Mouse (Mus musculus): ENCODE measurements around the gene Myh1. TPM values are rescaled to one million over a fixed set of nuclear protein-coding genes. Genes with fewer than 3 reads are reported as not detected.

Gene Myh1
- 0.14 TPM in 1 of 2 replicates, not detected in the other for polyA plus RNA-seq (2015; fragmentation: Nextera tagmentation; extraction: Ambion mirVana)

DNA sequence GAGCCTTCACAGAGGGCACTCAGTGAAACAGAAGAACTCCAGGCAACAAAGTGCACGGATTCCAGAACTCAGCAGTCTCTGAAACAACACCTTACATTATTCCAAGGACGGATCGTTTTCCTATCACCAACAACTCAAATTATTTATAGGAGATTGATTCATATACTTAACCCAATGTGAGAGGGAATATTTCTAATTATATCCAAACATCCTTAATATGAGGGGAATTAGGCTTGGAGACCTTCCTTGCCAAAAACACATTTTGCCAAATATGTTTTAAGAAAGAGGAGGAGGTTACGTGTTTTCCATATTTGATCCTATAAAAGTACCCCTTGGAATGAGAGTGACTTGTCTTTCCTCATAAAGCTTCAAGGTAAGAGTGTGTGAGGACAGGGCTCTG, at the start of gene Myh1:
Gene Myh1, plus strand, starts transcription at position 301 of the 400 bp plus-strand sequence.
- Histone ChIP-seq H3K4me1 (replicated peaks) (no peaks in the 10 kb centered on the region), H3K36me3 (no peaks in the 10 kb centered on the region), H3K27me3 (no peaks in the 10 kb centered on the region), H3K27ac (no peak within 1 kb of the TSS), H3K4me2 (no peak within 1 kb of the TSS), H3K9me3 (no peaks in the 10 kb centered on the region), H3K4me3 (no peak within 1 kb of the TSS), H3K9ac (no peak within 1 kb of the TSS)
- ATAC-seq (ENCODE audit: low FRiP score): no peak
- 84% methylated on average over 4 of the region's 4 CpGs for WGBS

DNA sequence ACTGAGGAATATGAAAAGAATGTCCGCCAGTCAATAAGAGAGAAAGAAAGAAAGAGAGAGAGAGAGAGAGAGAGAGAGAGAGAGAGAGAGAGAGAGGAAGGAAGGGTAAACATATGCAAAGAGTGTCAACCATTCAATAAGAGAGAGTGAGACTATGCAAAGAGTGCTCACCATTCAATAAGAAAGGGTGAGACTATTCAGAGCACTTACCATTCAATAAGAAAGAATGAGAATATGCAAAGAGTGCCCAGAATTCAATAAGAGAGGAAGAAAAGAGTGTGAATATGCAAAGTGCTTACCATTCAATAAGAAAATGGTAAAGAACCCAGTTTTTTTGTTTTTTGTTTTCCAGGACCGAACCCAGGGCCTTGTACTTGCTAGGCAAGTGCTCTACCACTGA, 49.6 kb upstream of the Myh1 start:
- ATAC-seq (ENCODE audit: low FRiP score): no peak
- 95% methylated on average over 2 of the region's 2 CpGs for WGBS
- H3K27me3 ChIP-seq: no peaks in the 10 kb centered on the region

DNA sequence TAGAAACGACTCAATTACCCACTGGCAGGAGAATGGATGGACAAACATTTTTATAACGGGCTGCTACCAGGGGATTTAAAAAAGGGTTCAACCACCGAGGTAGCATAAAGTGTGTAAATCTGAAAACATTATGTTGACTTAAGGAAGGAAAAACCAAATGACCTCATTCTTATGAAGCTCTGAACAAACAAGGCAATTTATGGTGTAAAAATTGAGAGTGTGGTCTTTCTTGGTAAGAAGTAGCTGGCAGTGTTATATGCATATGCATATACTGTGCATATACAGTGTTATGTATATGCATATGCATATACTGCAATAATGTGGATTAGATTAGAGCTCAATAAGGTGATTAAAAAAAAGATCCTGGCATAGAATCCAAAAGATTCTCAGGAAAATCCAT, 48.7 kb upstream of the Myh1 start:
- no peak overlapping the region for H3K4me3 ChIP-seq
- no peak overlapping the region for H3K27ac ChIP-seq
- H3K9ac ChIP-seq: no peak overlapping the region
- 80% methylated on average over 3 of the region's 3 CpGs for WGBS
- no peaks in the 10 kb centered on the region for H3K36me3 ChIP-seq
- H3K9me3 ChIP-seq: no peaks in the 10 kb centered on the region
- H3K27me3 ChIP-seq: no peaks in the 10 kb centered on the region
- peaks cover 4% of the 10 kb centered on the region; the same call in 1 of the 2 replicates for H3K4me1 ChIP-seq (replicated peaks)
- ATAC-seq (ENCODE audit: low FRiP score): no peak
- H3K4me2 ChIP-seq: no peak overlapping the region

More for the DNA sequence above, 49.6 kb upstream of the Myh1 start:
- no peak overlapping the region for H3K9ac ChIP-seq
- no peaks in the 10 kb centered on the region for H3K9me3 ChIP-seq
- no peak overlapping the region for H3K4me2 ChIP-seq
- peaks cover 4% of the 10 kb centered on the region; the same call in 1 of the 2 replicates for H3K4me1 ChIP-seq (replicated peaks)
- H3K27ac ChIP-seq: no peak overlapping the region
- H3K4me3 ChIP-seq: no peak overlapping the region
- H3K36me3 ChIP-seq: no peaks in the 10 kb centered on the region

DNA sequence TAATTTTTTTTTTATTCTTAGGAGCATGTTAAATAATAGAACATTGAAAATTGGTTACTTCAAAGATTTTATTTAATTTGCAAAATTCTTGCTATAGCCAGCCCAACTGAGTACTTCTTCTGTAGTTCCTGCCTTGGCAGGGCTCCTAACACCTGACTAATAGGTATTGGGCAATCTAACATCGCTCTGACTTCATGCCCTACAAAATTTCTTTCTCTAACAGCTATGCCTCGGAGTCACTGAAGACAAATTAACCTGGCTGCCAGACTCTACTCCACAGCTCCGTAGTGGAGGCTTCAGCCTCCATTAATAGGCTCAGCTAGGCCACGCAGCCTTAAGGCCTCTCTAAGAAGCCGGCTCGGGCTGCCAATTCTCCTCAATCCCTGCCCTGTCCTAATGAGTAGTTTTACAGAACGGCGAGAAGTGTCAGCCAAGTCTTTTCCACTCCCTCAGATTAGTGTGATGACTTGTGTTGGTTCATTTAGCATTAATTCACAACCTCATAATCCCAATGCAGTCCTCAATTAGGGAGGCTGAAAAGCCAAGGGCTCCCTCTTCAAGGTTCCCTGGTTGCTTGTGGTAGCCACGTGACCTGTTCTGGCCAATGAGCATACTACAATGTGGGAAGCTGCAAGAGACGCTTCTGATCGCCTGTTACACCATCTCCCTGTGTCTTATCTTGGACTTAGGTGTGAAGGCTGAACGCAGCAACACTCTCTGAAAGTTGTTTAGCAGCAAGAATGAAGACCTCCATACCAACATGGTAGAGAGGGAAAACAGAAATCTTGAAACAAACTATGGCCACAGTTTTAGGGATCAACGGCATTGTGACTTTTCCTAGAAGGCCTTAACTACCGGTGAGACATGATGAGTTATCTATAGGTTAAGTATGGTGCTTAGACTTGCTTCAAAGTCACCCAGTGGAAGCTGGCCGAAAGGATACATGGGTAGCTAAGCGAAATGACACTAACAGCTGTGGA, 47.9 kb upstream of the Myh1 start:
- no peaks in the 10 kb centered on the region for H3K9me3 ChIP-seq
- no peak overlapping the region for H3K27ac ChIP-seq
- no peak overlapping the region for H3K9ac ChIP-seq
- 92% methylated on average over 16 of the region's 16 CpGs for WGBS
- ATAC-seq (ENCODE audit: low FRiP score): no peak
- H3K4me1 ChIP-seq (replicated peaks): peaks cover 4% of the 10 kb centered on the region; the same call in 1 of the 2 replicates
- H3K4me3 ChIP-seq: no peak overlapping the region
- no peaks in the 10 kb centered on the region for H3K36me3 ChIP-seq
- no peak overlapping the region for H3K4me2 ChIP-seq
- no peaks in the 10 kb centered on the region for H3K27me3 ChIP-seq

DNA sequence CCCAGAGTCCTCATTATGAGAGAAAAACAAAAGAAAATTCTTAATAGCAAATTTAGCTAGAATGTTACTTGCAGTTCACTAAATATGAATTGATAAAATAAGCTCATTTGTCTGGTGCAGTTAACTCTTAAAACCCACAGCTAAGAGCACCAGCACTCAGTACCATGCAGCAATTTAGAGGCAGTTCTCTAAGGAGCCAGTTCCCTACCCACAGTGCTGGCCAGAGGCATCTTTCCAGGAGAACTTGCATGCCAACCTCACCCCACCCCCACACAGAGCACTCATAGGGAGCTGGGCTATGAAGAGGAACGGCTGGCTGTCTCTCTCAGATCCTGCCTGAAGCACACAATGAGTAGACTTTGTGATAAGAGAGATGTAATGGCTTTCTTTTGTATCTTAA, 46.7 kb upstream of the Myh1 start:
- H3K4me1 ChIP-seq (replicated peaks): peaks cover 4% of the 10 kb centered on the region; the same call in 1 of the 2 replicates
- 16% methylated on average over 1 of the region's 1 CpGs for WGBS
- no peak overlapping the region for H3K9ac ChIP-seq
- no peaks in the 10 kb centered on the region for H3K36me3 ChIP-seq
- H3K27me3 ChIP-seq: no peaks in the 10 kb centered on the region
- H3K4me2 ChIP-seq: no peak overlapping the region
- no peaks in the 10 kb centered on the region for H3K9me3 ChIP-seq
- H3K27ac ChIP-seq: no peak overlapping the region
- H3K4me3 ChIP-seq: no peak overlapping the region
- ATAC-seq (ENCODE audit: low FRiP score): no peak

DNA sequence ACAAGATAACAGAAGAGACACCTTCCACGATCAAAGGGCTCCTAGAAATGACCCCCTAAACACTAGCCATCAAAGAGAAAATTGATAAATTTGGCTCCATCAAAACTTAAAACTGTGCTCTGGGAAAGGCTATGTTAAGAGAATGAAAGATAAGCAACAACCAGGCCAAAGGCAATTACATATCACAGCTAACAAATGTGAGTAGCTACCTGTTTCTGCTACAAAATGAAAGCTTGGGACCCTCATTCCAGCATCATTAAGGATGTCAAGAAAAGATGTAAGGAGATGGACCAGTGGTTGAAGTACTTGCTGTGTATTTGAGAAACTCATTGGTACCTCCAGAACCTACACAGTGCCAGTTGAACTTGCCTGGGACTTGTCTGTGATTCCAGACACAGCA, 46.0 kb upstream of the Myh1 start:
- Histone ChIP-seq H3K4me2 (no peak overlapping the region), H3K9me3 (no peaks in the 10 kb centered on the region), H3K4me1 (replicated peaks) (peaks cover 4% of the 10 kb centered on the region; the same call in 1 of the 2 replicates), H3K36me3 (no peaks in the 10 kb centered on the region), H3K4me3 (no peak overlapping the region), H3K27me3 (no peaks in the 10 kb centered on the region), H3K9ac (no peak overlapping the region), H3K27ac (no peak overlapping the region)
- 86% methylated on average over 1 of the region's 1 CpGs for WGBS
- no peak for ATAC-seq (ENCODE audit: low FRiP score)

DNA sequence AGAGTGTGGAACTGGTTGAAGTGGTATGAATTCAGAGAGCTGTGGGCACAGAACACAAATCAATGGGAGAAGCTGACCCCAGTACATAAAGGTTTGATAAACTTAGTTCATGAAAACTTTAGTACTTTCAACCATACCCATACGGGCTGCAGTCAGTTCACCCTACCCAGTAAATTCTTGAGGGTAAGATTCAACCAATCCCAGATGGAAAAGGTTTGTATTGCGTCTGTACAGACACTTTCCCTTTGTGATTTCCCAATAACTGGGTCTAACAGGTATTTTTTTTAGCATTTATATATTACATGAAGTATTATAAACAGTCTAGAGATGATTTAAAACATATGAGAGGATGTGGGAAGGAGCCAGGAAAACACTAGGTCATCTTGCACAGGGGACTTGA, 44.2 kb upstream of the Myh1 start:
- no peak for ATAC-seq (ENCODE audit: low FRiP score)
- Histone ChIP-seq H3K4me3 (no peak overlapping the region), H3K27ac (no peak overlapping the region), H3K4me1 (replicated peaks) (peaks cover 4% of the 10 kb centered on the region; the same call in 1 of the 2 replicates), H3K36me3 (no peaks in the 10 kb centered on the region), H3K4me2 (no peak overlapping the region), H3K27me3 (no peaks in the 10 kb centered on the region), H3K9ac (no peak overlapping the region), H3K9me3 (no peaks in the 10 kb centered on the region)
- 91% methylated on average over 2 of the region's 2 CpGs for WGBS

DNA sequence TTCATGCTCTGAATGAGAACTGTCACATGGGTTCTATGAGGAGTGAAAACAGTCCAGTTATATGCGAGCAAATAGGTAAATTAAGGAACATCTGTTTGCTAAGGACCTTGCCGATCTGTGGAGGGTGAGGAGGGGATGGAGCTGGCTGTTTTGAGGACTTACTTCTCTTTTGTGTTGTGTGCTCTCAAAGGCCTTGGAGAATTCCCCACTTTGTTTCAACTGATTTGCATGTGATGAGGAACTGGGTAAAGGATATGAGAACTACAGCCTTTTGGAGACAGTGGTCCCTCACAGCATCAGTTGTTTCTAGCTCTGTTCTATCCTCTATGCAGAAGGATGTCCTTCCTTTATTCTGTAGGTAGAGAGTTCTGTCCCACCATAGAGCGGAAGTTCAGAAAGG, 39.7 kb upstream of the Myh1 start:
- Histone ChIP-seq H3K4me1 (replicated peaks) (no peaks in the 10 kb centered on the region), H3K9me3 (no peaks in the 10 kb centered on the region), H3K27me3 (no peaks in the 10 kb centered on the region), H3K4me2 (no peak overlapping the region), H3K36me3 (no peaks in the 10 kb centered on the region), H3K9ac (no peak overlapping the region), H3K27ac (no peak overlapping the region), H3K4me3 (no peak overlapping the region)
- WGBS: 90% methylated on average over 3 of the region's 3 CpGs
- ATAC-seq (ENCODE audit: low FRiP score): no peak

DNA sequence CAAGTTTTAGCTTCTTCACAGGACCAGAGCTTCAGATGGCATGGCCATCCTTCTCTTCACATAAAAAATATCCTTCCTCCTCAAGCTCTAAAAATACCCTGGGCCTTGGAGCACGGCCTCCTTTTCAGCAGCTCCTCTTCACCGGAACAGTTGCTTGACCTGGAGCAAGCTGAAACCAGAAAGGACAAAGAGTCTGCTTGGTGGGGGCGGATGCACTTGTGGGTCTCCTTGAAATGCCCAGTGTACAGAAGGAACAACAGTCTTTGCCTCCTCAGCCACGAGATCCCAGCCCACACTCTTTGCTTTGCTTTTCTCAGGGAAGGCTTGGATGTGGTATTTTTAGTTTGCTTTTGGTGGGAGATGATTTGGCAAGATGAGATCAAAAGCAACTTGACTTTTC, 36.2 kb upstream of the Myh1 start:
- Histone ChIP-seq H3K4me2 (no peak overlapping the region), H3K9ac (no peak overlapping the region), H3K4me1 (replicated peaks) (no peaks in the 10 kb centered on the region), H3K4me3 (no peak overlapping the region), H3K27me3 (no peaks in the 10 kb centered on the region), H3K27ac (no peak overlapping the region), H3K9me3 (no peaks in the 10 kb centered on the region), H3K36me3 (no peaks in the 10 kb centered on the region)
- 62% methylated on average over 4 of the region's 4 CpGs for WGBS
- no peak for ATAC-seq (ENCODE audit: low FRiP score)

DNA sequence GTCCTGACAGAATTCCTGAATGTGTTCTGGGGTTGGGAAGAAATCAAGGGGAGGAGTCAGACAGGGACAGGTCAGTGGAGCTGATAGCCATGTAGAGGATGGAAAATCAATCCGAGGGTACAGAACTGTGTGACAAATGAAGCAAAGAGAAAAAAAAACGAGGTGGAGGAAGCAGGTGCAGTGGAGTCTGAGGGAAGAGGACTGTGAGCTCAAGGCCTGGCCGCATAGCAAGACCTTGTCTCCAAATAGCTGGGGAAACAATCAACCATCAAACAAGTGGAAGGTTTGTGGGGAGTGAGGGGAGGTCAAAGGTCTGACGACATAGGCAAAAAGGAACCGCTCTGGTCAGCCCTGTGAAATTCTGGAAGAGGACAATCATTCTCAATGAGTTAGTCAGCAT, 35.0 kb upstream of the Myh1 start:
- 53% methylated on average over 5 of the region's 5 CpGs for WGBS
- no peak for ATAC-seq (ENCODE audit: low FRiP score)
- Histone ChIP-seq H3K9ac (no peak overlapping the region), H3K9me3 (no peaks in the 10 kb centered on the region), H3K4me1 (replicated peaks) (no peaks in the 10 kb centered on the region), H3K27ac (no peak overlapping the region), H3K36me3 (no peaks in the 10 kb centered on the region), H3K4me3 (no peak overlapping the region), H3K27me3 (no peaks in the 10 kb centered on the region), H3K4me2 (no peak overlapping the region)

DNA sequence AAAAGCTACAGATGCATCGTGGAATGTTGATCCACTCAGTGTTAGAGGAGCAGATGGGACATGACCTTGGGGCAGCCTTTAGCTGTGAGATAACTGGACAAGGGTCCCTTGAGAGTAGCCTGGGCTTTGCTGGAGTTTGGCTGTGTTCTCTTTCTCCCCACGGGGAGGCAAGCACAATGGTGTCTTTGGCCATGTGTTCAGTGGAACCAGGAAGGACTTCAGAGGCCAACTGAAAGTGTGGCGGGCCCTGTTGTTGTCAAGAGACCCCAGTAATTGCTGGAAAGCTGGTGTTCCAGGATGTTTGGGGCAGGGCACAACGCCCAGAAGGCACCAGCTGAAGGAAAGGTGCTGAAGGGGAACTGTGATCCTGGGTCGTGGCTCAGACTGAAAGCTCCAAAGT, 30.6 kb upstream of the Myh1 start:
- Histone ChIP-seq H3K4me2 (no peak overlapping the region), H3K36me3 (no peaks in the 10 kb centered on the region), H3K4me3 (no peak overlapping the region), H3K4me1 (replicated peaks) (no peaks in the 10 kb centered on the region), H3K27ac (no peak overlapping the region), H3K9ac (no peak overlapping the region), H3K9me3 (no peaks in the 10 kb centered on the region), H3K27me3 (no peaks in the 10 kb centered on the region)
- 50% methylated on average over 5 of the region's 5 CpGs for WGBS
- ATAC-seq (ENCODE audit: low FRiP score): no peak

DNA sequence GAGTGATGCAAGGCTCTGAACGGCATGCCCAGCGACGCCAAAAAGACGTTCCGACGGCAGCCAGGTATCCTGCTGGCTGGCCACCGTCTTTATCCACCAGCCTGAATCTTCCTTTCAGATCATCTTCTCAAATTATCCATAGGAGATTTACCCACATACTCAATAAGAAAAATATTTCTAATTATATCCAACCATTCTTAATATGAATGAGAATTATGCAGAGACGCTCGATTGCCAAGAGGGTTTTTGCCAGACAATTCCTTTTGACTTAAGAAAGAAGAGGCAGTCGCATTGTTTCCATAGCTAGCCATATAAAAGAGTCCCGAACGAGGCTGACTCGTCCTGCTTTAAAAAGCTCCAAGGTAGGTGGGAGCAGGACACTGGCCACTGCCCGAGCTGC, 29.1 kb upstream of the Myh1 start, which contains the start of gene Myh2:
Gene Myh2, plus strand, starts transcription at position 301 of the 400 bp plus-strand sequence.
- no peaks in the 10 kb centered on the region for H3K4me1 ChIP-seq (replicated peaks)
- no peak within 1 kb of the TSS for H3K4me2 ChIP-seq
- no peak within 1 kb of the TSS for H3K4me3 ChIP-seq
- 66% methylated on average over 14 of the region's 14 CpGs for WGBS
- no peak within 1 kb of the TSS for H3K9ac ChIP-seq
- no peak within 1 kb of the TSS for H3K27ac ChIP-seq
- H3K27me3 ChIP-seq: no peaks in the 10 kb centered on the region
- no peak for ATAC-seq (ENCODE audit: low FRiP score)
- H3K36me3 ChIP-seq: no peaks in the 10 kb centered on the region
- no peaks in the 10 kb centered on the region for H3K9me3 ChIP-seq

DNA sequence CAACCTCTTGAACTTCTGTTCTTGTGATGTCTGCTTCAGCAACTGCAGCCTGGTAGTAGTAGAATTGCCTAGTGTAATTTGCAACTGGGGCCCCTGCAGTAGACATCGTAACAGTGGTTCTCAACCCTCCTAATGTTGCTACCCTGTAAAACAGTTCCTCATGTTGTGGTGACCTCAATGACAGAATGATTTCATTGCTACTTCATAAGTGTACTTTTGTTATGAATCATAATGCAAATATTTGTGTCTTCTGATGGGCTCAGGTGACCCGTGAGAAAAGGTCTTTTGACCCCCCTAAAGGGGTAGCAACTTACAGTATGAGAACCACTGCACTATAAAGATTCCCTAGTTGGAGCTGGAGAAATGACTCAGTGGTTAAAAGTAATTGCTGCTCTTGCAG, 27.4 kb upstream of the Myh1 start:
- H3K27ac ChIP-seq: no peak overlapping the region
- no peak overlapping the region for H3K9ac ChIP-seq
- no peaks in the 10 kb centered on the region for H3K27me3 ChIP-seq
- H3K4me1 ChIP-seq (replicated peaks): no peaks in the 10 kb centered on the region
- H3K9me3 ChIP-seq: no peaks in the 10 kb centered on the region
- no peak overlapping the region for H3K4me3 ChIP-seq
- no peak for ATAC-seq (ENCODE audit: low FRiP score)
- H3K4me2 ChIP-seq: no peak overlapping the region
- 93% methylated on average over 2 of the region's 2 CpGs for WGBS
- H3K36me3 ChIP-seq: no peaks in the 10 kb centered on the region
